Mouse (Mus musculus): ENCODE data around the gene Ftl1.

DNA sequence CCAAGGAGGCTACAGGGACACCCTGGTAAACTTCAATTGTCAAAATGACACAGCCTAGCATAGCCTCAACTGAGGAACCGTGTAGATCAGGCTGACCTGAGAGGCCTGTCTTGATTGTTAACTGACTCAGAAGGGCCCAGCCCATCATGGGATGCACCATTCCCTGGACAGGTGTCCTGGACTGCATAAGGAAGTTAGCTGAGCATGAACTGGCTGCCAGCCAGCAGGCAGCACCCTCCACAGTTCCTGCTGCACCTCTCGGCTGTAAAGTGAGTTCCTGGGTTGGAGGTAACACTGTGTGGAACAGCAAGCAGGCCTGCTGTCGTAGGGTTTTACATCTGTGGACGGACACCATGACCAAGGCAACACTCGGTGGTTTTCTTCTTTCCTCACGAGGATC lies 47.9 kb upstream of the Ftl1 start:
- TF ChIP-seq CTCF (conservative IDR thresholded peaks at IDR 0.05; ENCODE audit: low read length) = no peak
- no peak for TF ChIP-seq POU5F1 (IDR thresholded peaks at IDR 0.05; ENCODE audit: borderline replicate concordance, low read length)

Measured in E14TG2a.4 (cell line).